Mouse (Mus musculus) hindbrain, embryonic 11.5 days (tissue): ENCODE results near the gene Gm15155. TPM values are rescaled to one million over a fixed set of nuclear protein-coding genes. Genes with fewer than 3 reads are reported as not detected.
A peak's percentile ranks its signal among the peaks of the same experiment; 100 is the strongest.

Experiments used
- ATAC-seq: fragments of 200-750 bp; cut with Nextera tagmentation; 2 replicates; pipeline ENCODE4 v1.8.0; 2017; ENCODE audit warnings: mild to moderate bottlenecking, moderate TSS enrichment, moderate library complexity; ENCODE audit not compliant: low FRiP score
- DNase-seq: peaks from one replicate; pipeline ENCODE4 v3.0.0-alpha.2; 2015; ENCODE audit warnings: low spot score
- H3K27ac ChIP-seq: fragments of 300-500 bp; sonication (generic); 2 replicates; pipeline ENCODE4 v1.5.1; 2014; ENCODE audit warnings: mild to moderate bottlenecking, low read depth, low read length
- H3K27me3 ChIP-seq: fragments of 300-500 bp; sonication (generic); 2 replicates; pipeline ENCODE4 v1.6.1; 2014; ENCODE audit warnings: mild to moderate bottlenecking, low read length, moderate library complexity, mixed read lengths; ENCODE audit not compliant: control insufficient read depth, insufficient read depth
- H3K36me3 ChIP-seq: fragments of 300-500 bp; sonication (generic); 2 replicates; pipeline ENCODE4 v1.6.1; 2014; ENCODE audit warnings: mild to moderate bottlenecking, low read length, moderate library complexity, mixed read lengths; ENCODE audit not compliant: control insufficient read depth, insufficient read depth
- H3K4me1 ChIP-seq: fragments of 300-500 bp; sonication (generic); replicated peaks from 2 replicates; pipeline ENCODE4 v1.6.1; 2014; ENCODE audit warnings: low read length, mixed read lengths; ENCODE audit not compliant: control insufficient read depth, insufficient read depth
- H3K4me2 ChIP-seq: fragments of 300-500 bp; sonication (generic); replicated peaks from 2 replicates; pipeline ENCODE4 v1.6.1; 2014; ENCODE audit warnings: mild to moderate bottlenecking, low read depth, low read length
- H3K4me3 ChIP-seq: fragments of 300-500 bp; sonication (generic); 2 replicates; pipeline ENCODE4 v1.5.1; 2014; ENCODE audit warnings: low read depth, low read length
- H3K9ac ChIP-seq: fragments of 300-500 bp; sonication (generic); 2 replicates; pipeline ENCODE4 v1.6.1; 2014; ENCODE audit warnings: low read depth, low read length
- H3K9me3 ChIP-seq: fragments of 300-500 bp; sonication (generic); 2 replicates; pipeline ENCODE4 v1.6.1; 2016; ENCODE audit warnings: low read length; ENCODE audit not compliant: control insufficient read depth
- WGBS: fragments of 180-500 bp; shearing (Covaris S2); extraction: QIAGEN DNeasy Blood & Tissue Kit; methylation state at CpG from one replicate; pipeline ENCODE4 v1.1.7; 2014; 5-methylcytosine and 5-hydroxymethylcytosine counted together
- polyA plus RNA-seq: library from polyadenylated mRNA; unstranded; fragments of >200 nt; fragmentation: Nextera tagmentation; extraction: Ambion mirVana; gene quantifications from 2 replicates; pipeline ENCODE4 v1.2.1, GENCODE M21; 2014

The Gm15155 gene
- polyA plus RNA-seq: not detected in 2 replicates

GRCm38 (mm10) chrX:155624341-155624841 lies at the start of gene Gm15155:
Gene Gm15155 (plus strand): TSS chrX:155624741.
- Histone ChIP-seq H3K4me1 (no peaks in the 10 kb centered on the region), H3K4me3 (peak within 1 kb of the TSS; percentile 49), H3K4me2 (peak within 1 kb of the TSS; percentile 85), H3K9ac (no peak within 1 kb of the TSS), H3K27ac (no peak within 1 kb of the TSS), H3K9me3 (no peaks in the 10 kb centered on the region), H3K27me3 (peaks cover 20% of the 10 kb centered on the region), H3K36me3 (no peaks in the 10 kb centered on the region)
- 6% methylated on average over 17 of the region's 19 CpGs for WGBS
- ATAC-seq: peak; percentile 36
- DNase-seq: peak; percentile 42

GRCm38 (mm10) chrX:155579791-155580190 lies 44.8 kb upstream of the Gm15155 start:
- Histone ChIP-seq H3K4me1 (no peaks in the 10 kb centered on the region), H3K9ac (no peak overlapping the region), H3K27ac (no peak overlapping the region), H3K36me3 (no peaks in the 10 kb centered on the region), H3K4me3 (no peak overlapping the region), H3K9me3 (no peaks in the 10 kb centered on the region), H3K27me3 (no peaks in the 10 kb centered on the region), H3K4me2 (no peak overlapping the region)
- DNase-seq (no peak), ATAC-seq (no peak)

- WGBS: 84% methylated on average over 2 of the region's 2 CpGs
- H3K9ac ChIP-seq: no peak overlapping the region
- no peak overlapping the region for H3K4me2 ChIP-seq
- ATAC-seq: no peak
- no peak for DNase-seq
- no peaks in the 10 kb centered on the region for H3K4me1 ChIP-seq
- H3K4me3 ChIP-seq: no peak overlapping the region
- H3K36me3 ChIP-seq: no peaks in the 10 kb centered on the region
- no peaks in the 10 kb centered on the region for H3K27me3 ChIP-seq
- no peak overlapping the region for H3K27ac ChIP-seq
- H3K9me3 ChIP-seq: no peaks in the 10 kb centered on the region
These were observed 40.0 kb upstream of the Gm15155 start for GRCm38 (mm10) chrX:155584586-155584985.

GRCm38 (mm10) chrX:155591490-155591889 lies 33.1 kb upstream of the Gm15155 start:
- ATAC-seq (no peak), DNase-seq (no peak)
- H3K27ac ChIP-seq: no peak overlapping the region
- H3K4me3 ChIP-seq: no peak overlapping the region
- no peaks in the 10 kb centered on the region for H3K27me3 ChIP-seq
- H3K4me2 ChIP-seq: no peak overlapping the region
- H3K9ac ChIP-seq: no peak overlapping the region
- 92% methylated on average over 3 of the region's 3 CpGs for WGBS
- H3K9me3 ChIP-seq: no peaks in the 10 kb centered on the region
- H3K4me1 ChIP-seq: no peaks in the 10 kb centered on the region
- no peaks in the 10 kb centered on the region for H3K36me3 ChIP-seq

- Histone ChIP-seq H3K27me3 (no peaks in the 10 kb centered on the region), H3K4me2 (no peak overlapping the region), H3K36me3 (no peaks in the 10 kb centered on the region), H3K4me1 (no peaks in the 10 kb centered on the region), H3K9me3 (no peaks in the 10 kb centered on the region), H3K4me3 (no peak overlapping the region), H3K27ac (no peak overlapping the region), H3K9ac (no peak overlapping the region)
- no peak for ATAC-seq
- no peak for DNase-seq
- 81% methylated on average over 2 of the region's 2 CpGs for WGBS
These were observed 32.1 kb upstream of the Gm15155 start for GRCm38 (mm10) chrX:155592467-155592866.

GRCm38 (mm10) chrX:155594685-155595084 lies 29.9 kb upstream of the Gm15155 start:
- no peaks in the 10 kb centered on the region for H3K4me1 ChIP-seq
- DNase-seq (no peak), ATAC-seq (no peak)
- no peak overlapping the region for H3K4me2 ChIP-seq
- H3K4me3 ChIP-seq: no peak overlapping the region
- no peaks in the 10 kb centered on the region for H3K9me3 ChIP-seq
- H3K27me3 ChIP-seq: no peaks in the 10 kb centered on the region
- H3K36me3 ChIP-seq: no peaks in the 10 kb centered on the region
- H3K9ac ChIP-seq: no peak overlapping the region
- 36% methylated on average over 1 of the region's 1 CpGs for WGBS
- H3K27ac ChIP-seq: no peak overlapping the region

- DNase-seq: no peak
- Histone ChIP-seq H3K4me3 (no peak overlapping the region), H3K9ac (no peak overlapping the region), H3K4me1 (no peaks in the 10 kb centered on the region), H3K27ac (no peak overlapping the region), H3K4me2 (no peak overlapping the region), H3K36me3 (no peaks in the 10 kb centered on the region), H3K27me3 (no peaks in the 10 kb centered on the region), H3K9me3 (no peaks in the 10 kb centered on the region)
- ATAC-seq: no peak
These were observed 28.2 kb upstream of the Gm15155 start for GRCm38 (mm10) chrX:155596390-155596789.

GRCm38 (mm10) chrX:155601196-155601595 lies 23.3 kb upstream of the Gm15155 start:
- Histone ChIP-seq H3K36me3 (no peaks in the 10 kb centered on the region), H3K9ac (no peak overlapping the region), H3K4me3 (no peak overlapping the region), H3K27ac (no peak overlapping the region), H3K4me2 (no peak overlapping the region), H3K9me3 (no peaks in the 10 kb centered on the region), H3K27me3 (no peaks in the 10 kb centered on the region), H3K4me1 (no peaks in the 10 kb centered on the region)
- WGBS: 79% methylated on average over 2 of the region's 2 CpGs
- ATAC-seq (no peak), DNase-seq (no peak)

GRCm38 (mm10) chrX:155622527-155622926 lies 2.0 kb upstream of the Gm15155 start:
- H3K27ac ChIP-seq: no peak overlapping the region
- H3K36me3 ChIP-seq: no peaks in the 10 kb centered on the region
- H3K9ac ChIP-seq: no peak overlapping the region
- ATAC-seq (peak; percentile 34), DNase-seq (peak; percentile 15)
- H3K4me2 ChIP-seq: peak overlapping the region; percentile 85
- no peaks in the 10 kb centered on the region for H3K4me1 ChIP-seq
- H3K27me3 ChIP-seq: peaks cover 20% of the 10 kb centered on the region
- H3K9me3 ChIP-seq: no peaks in the 10 kb centered on the region
- H3K4me3 ChIP-seq: peak overlapping the region; percentile 49
- WGBS: 18% methylated on average over 24 of the region's 24 CpGs
